Mouse (Mus musculus): ENCODE data around the gene Acot12.

DNA sequence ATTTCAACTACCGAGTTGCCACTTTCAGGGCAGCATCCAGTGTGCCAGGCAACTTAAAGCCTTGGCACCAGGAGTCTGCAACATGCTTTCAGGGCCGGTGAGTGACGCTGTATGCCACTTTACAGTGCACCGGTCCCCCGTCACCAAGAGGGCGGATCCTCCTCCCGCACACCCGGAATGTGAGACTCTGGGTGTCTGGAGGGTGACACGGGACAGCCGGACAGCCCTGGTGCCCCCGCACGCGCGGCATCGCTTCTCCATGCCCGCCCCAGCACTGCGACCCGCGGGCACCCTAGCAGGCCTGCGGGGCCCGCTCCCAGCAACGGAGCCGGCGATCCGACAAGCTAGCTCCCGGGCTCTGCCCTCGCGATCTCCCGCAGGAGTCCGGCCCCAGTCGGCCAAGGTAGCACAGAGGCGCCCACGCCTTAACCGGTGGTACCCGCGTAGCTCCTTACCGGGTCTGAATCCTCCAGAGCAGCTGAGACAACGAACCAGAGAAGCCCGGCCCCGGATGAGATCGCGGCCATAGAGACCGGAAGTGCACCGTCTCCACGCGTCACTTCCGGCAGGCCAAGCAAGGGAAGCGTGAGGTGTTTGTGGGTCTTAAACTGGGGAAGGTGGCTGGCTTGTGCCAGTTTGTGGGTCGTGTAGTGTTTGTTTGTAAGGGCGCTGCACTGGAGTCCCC is 66.0 kb downstream of the Acot12 start, which contains the start of gene Zcchc9:
- TF ChIP-seq POLR2A (IDR thresholded peaks at IDR 0.05; ENCODE audit: control insufficient read depth, extremely low read depth, insufficient read depth, low read length, poor library complexity): peak; percentile 85
- TF ChIP-seq CTCF (IDR thresholded peaks at IDR 0.05; ENCODE audit: borderline replicate concordance, control insufficient read depth, extremely low read depth, insufficient read depth, low read length, poor library complexity): 0 out of 2 replicates have a peak, but pooled peaks have one; percentile 20
